Mouse (Mus musculus) lung, adult 2 months (tissue): Measurements from ENCODE around the gene Rhox10.

Source experiments
- CTCF ChIP-seq: fragments of 200-500 bp; IDR thresholded peaks from 2 replicates; pipeline ENCODE4 v1.5.1; 2011; ENCODE audit warnings: mild to moderate bottlenecking, low read length, control low read depth; ENCODE audit not compliant: insufficient read depth
- POLR2A ChIP-seq: fragments of 200-500 bp; IDR thresholded peaks from 2 replicates; pipeline ENCODE4 v1.6.1; 2011; ENCODE audit warnings: low read depth, mild to moderate bottlenecking, control low read depth, low read length, borderline replicate concordance; ENCODE audit errors: extremely low read depth

GRCm38 (mm10) chrX:38061544-38061943, 4.7 kb upstream of the Rhox10 start:
- TF ChIP-seq CTCF (peak; percentile 2; the same call in 1 of the 2 replicates), POLR2A (no peak)
